Mouse (Mus musculus): Measurements from ENCODE around the gene Sla2. TPM values are rescaled to one million over a fixed set of nuclear protein-coding genes. Genes with fewer than 3 reads are reported as not detected.
"Not testable (repeated sequence)": the region's sequence is repeated elsewhere in the genome, so short reads cannot be mapped to it uniquely, and the experiment has no call there.

Sla2 gene
- polyA plus RNA-seq (2014; fragmentation: Nextera tagmentation; extraction: Ambion mirVana), result 0.44 and 0.74 TPM in 2 replicates

- H3K27ac ChIP-seq (ENCODE audit: low read depth, low read length), result no peak within 1 kb of the TSS
- H3K4me3 ChIP-seq (ENCODE audit: low read depth, low read length), result no peak within 1 kb of the TSS
- no peak within 1 kb of the TSS for H3K9ac ChIP-seq (ENCODE audit: low read length)
- DNase-seq (ENCODE audit: low spot score) (no peak), ATAC-seq (ENCODE audit: insufficient read depth, low FRiP score, low TSS enrichment) (no peak)
- H3K27me3 ChIP-seq (ENCODE audit: control insufficient read depth, insufficient read depth, low read length), result no peaks in the 10 kb centered on the region
- H3K36me3 ChIP-seq (ENCODE audit: control insufficient read depth, insufficient read depth, low read length), result no peaks in the 10 kb centered on the region
- H3K9me3 ChIP-seq (ENCODE audit: control insufficient read depth, low read length), result no peaks in the 10 kb centered on the region
- 67% methylated on average over 6 of the region's 6 CpGs for WGBS
- no peak within 1 kb of the TSS for H3K4me2 ChIP-seq (ENCODE audit: low read depth)
- H3K4me1 ChIP-seq (ENCODE audit: control insufficient read depth, insufficient read depth, low read length), result no peaks in the 10 kb centered on the region; the same call in 1 of the 2 replicates
Observed at GRCm38 (mm10) chr2:156887017-156887416, at the start of gene Sla2. Sla2 (minus strand) TSS chr2:156887192.

GRCm38 (mm10) chr2:156935005-156935404, 48.0 kb upstream of the Sla2 start:
- ATAC-seq (ENCODE audit: insufficient read depth, low FRiP score, low TSS enrichment) (no peak), DNase-seq (ENCODE audit: low spot score) (no peak)
- no peaks in the 10 kb centered on the region for H3K9me3 ChIP-seq (ENCODE audit: control insufficient read depth, low read length)
- H3K4me1 ChIP-seq (ENCODE audit: control insufficient read depth, insufficient read depth, low read length), result no peaks in the 10 kb centered on the region
- WGBS, result 89% methylated on average over 6 of the region's 6 CpGs
- H3K4me3 ChIP-seq (ENCODE audit: low read depth, low read length), result no peak overlapping the region
- no peak overlapping the region for H3K9ac ChIP-seq (ENCODE audit: low read length)
- H3K36me3 ChIP-seq (ENCODE audit: control insufficient read depth, insufficient read depth, low read length), result no peaks in the 10 kb centered on the region; the same call in 1 of the 2 replicates
- H3K27me3 ChIP-seq (ENCODE audit: control insufficient read depth, insufficient read depth, low read length), result no peaks in the 10 kb centered on the region
- H3K4me2 ChIP-seq (ENCODE audit: low read depth), result no peak overlapping the region
- no peak overlapping the region for H3K27ac ChIP-seq (ENCODE audit: low read depth, low read length)

GRCm38 (mm10) chr2:156933426-156933825, 46.4 kb upstream of the Sla2 start:
- Histone ChIP-seq H3K27ac (ENCODE audit: low read depth, low read length) (no peak overlapping the region), H3K4me2 (ENCODE audit: low read depth) (no peak overlapping the region), H3K36me3 (ENCODE audit: control insufficient read depth, insufficient read depth, low read length) (no peaks in the 10 kb centered on the region; the same call in 1 of the 2 replicates), H3K27me3 (ENCODE audit: control insufficient read depth, insufficient read depth, low read length) (no peaks in the 10 kb centered on the region), H3K4me1 (ENCODE audit: control insufficient read depth, insufficient read depth, low read length) (no peaks in the 10 kb centered on the region), H3K9me3 (ENCODE audit: control insufficient read depth, low read length) (no peaks in the 10 kb centered on the region), H3K4me3 (ENCODE audit: low read depth, low read length) (no peak overlapping the region), H3K9ac (ENCODE audit: low read length) (no peak overlapping the region)
- 93% methylated on average over 1 of the region's 1 CpGs for WGBS
- ATAC-seq (ENCODE audit: insufficient read depth, low FRiP score, low TSS enrichment) (no peak), DNase-seq (ENCODE audit: low spot score) (no peak)

- Histone ChIP-seq H3K36me3 (ENCODE audit: control insufficient read depth, insufficient read depth, low read length) (no peaks in the 10 kb centered on the region), H3K4me3 (ENCODE audit: low read depth, low read length) (no peak overlapping the region), H3K27me3 (ENCODE audit: control insufficient read depth, insufficient read depth, low read length) (no peaks in the 10 kb centered on the region), H3K4me1 (ENCODE audit: control insufficient read depth, insufficient read depth, low read length) (no peaks in the 10 kb centered on the region), H3K27ac (ENCODE audit: low read depth, low read length) (no peak overlapping the region), H3K9me3 (ENCODE audit: control insufficient read depth, low read length) (no peaks in the 10 kb centered on the region), H3K4me2 (ENCODE audit: low read depth) (no peak overlapping the region), H3K9ac (ENCODE audit: low read length) (no peak overlapping the region)
- DNase-seq (ENCODE audit: low spot score) (no peak), ATAC-seq (ENCODE audit: insufficient read depth, low FRiP score, low TSS enrichment) (no peak)
- WGBS, result 96% methylated on average over 2 of the region's 2 CpGs
Observed at GRCm38 (mm10) chr2:156931421-156931820, 44.4 kb upstream of the Sla2 start.

DNA sequence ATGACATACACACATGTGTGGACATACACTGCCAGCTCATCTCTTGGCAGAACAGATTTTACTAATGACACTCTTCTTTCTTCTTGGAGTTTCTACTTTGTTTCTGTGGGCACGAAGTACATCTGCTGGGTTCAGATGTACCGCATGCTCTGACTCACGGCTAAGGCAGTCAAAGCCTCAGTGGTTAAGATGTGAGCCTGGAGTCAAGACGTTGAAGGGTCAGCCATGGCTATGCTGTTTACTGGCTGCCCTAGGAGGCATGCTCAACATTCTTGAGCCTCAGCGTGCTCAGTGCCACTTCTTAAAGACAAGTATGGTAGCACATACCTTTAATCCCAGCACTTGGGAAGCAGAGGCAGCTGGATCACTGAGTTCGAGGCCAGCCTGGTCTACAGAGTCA, 43.6 kb upstream of the Sla2 start:
- H3K9ac ChIP-seq (ENCODE audit: low read length), result no peak overlapping the region
- ATAC-seq (ENCODE audit: insufficient read depth, low FRiP score, low TSS enrichment), result no peak
- H3K27ac ChIP-seq (ENCODE audit: low read depth, low read length), result no peak overlapping the region
- H3K4me3 ChIP-seq (ENCODE audit: low read depth, low read length), result no peak overlapping the region
- no peaks in the 10 kb centered on the region for H3K36me3 ChIP-seq (ENCODE audit: control insufficient read depth, insufficient read depth, low read length)
- H3K9me3 ChIP-seq (ENCODE audit: control insufficient read depth, low read length), result no peaks in the 10 kb centered on the region
- 94% methylated on average over 6 of the region's 6 CpGs for WGBS
- no peaks in the 10 kb centered on the region for H3K27me3 ChIP-seq (ENCODE audit: control insufficient read depth, insufficient read depth, low read length)
- no peak overlapping the region for H3K4me2 ChIP-seq (ENCODE audit: low read depth)
- no peaks in the 10 kb centered on the region for H3K4me1 ChIP-seq (ENCODE audit: control insufficient read depth, insufficient read depth, low read length)
- DNase-seq (ENCODE audit: low spot score), result no peak

- no peak overlapping the region for H3K9ac ChIP-seq (ENCODE audit: low read length)
- no peak for DNase-seq (ENCODE audit: low spot score)
- ATAC-seq (ENCODE audit: insufficient read depth, low FRiP score, low TSS enrichment), result no peak
- H3K9me3 ChIP-seq (ENCODE audit: control insufficient read depth, low read length), result no peaks in the 10 kb centered on the region
- 71% methylated on average over 11 of the region's 11 CpGs for WGBS
- H3K4me1 ChIP-seq (ENCODE audit: control insufficient read depth, insufficient read depth, low read length), result no peaks in the 10 kb centered on the region
- H3K27ac ChIP-seq (ENCODE audit: low read depth, low read length), result no peak overlapping the region
- H3K36me3 ChIP-seq (ENCODE audit: control insufficient read depth, insufficient read depth, low read length), result no peaks in the 10 kb centered on the region
- no peak overlapping the region for H3K4me2 ChIP-seq (ENCODE audit: low read depth)
- no peaks in the 10 kb centered on the region for H3K27me3 ChIP-seq (ENCODE audit: control insufficient read depth, insufficient read depth, low read length)
- H3K4me3 ChIP-seq (ENCODE audit: low read depth, low read length), result no peak overlapping the region
Observed at GRCm38 (mm10) chr2:156929519-156930120, 42.6 kb upstream of the Sla2 start.

DNA sequence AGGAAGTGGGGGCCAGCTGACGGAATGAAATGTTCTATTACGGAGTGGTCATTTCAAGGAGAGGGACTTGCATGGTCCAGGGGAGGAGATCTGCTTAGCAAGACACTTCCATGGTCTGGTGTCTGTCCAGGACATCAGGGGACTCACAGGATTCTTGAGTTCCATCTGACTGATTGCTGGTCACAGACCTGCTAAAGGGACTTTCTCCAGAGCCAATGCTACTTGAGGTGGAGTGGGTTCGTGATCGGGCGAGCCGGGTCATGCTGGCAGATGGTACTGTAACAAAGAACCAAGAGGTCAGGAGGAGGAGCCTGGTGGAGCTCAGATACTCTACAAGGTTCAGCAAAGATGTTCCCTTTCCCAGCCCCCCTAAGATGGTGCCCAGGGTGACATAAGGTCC, 41.6 kb upstream of the Sla2 start:
- Histone ChIP-seq H3K4me3 (ENCODE audit: low read depth, low read length) (no peak overlapping the region), H3K27ac (ENCODE audit: low read depth, low read length) (no peak overlapping the region), H3K4me1 (ENCODE audit: control insufficient read depth, insufficient read depth, low read length) (no peaks in the 10 kb centered on the region), H3K36me3 (ENCODE audit: control insufficient read depth, insufficient read depth, low read length) (no peaks in the 10 kb centered on the region), H3K9me3 (ENCODE audit: control insufficient read depth, low read length) (no peaks in the 10 kb centered on the region), H3K4me2 (ENCODE audit: low read depth) (no peak overlapping the region), H3K27me3 (ENCODE audit: control insufficient read depth, insufficient read depth, low read length) (no peaks in the 10 kb centered on the region), H3K9ac (ENCODE audit: low read length) (no peak overlapping the region)
- ATAC-seq (ENCODE audit: insufficient read depth, low FRiP score, low TSS enrichment) (no peak), DNase-seq (ENCODE audit: low spot score) (no peak)
- WGBS, result 92% methylated on average over 6 of the region's 6 CpGs

- no peaks in the 10 kb centered on the region for H3K4me1 ChIP-seq (ENCODE audit: control insufficient read depth, insufficient read depth, low read length)
- no peaks in the 10 kb centered on the region for H3K36me3 ChIP-seq (ENCODE audit: control insufficient read depth, insufficient read depth, low read length)
- H3K9ac ChIP-seq (ENCODE audit: low read length), result no peak overlapping the region
- ATAC-seq (ENCODE audit: insufficient read depth, low FRiP score, low TSS enrichment), result no peak
- WGBS, result 88% methylated on average over 6 of the region's 6 CpGs
- H3K4me3 ChIP-seq (ENCODE audit: low read depth, low read length), result no peak overlapping the region
- no peak for DNase-seq (ENCODE audit: low spot score)
- H3K27me3 ChIP-seq (ENCODE audit: control insufficient read depth, insufficient read depth, low read length), result no peaks in the 10 kb centered on the region
- no peaks in the 10 kb centered on the region for H3K9me3 ChIP-seq (ENCODE audit: control insufficient read depth, low read length)
- H3K27ac ChIP-seq (ENCODE audit: low read depth, low read length), result no peak overlapping the region
- H3K4me2 ChIP-seq (ENCODE audit: low read depth), result no peak overlapping the region
Observed at GRCm38 (mm10) chr2:156927663-156928062, 40.7 kb upstream of the Sla2 start.

GRCm38 (mm10) chr2:156925611-156926010, 38.6 kb upstream of the Sla2 start:
- not testable (repeated sequence) for H3K9me3 ChIP-seq (ENCODE audit: control insufficient read depth, low read length); H3K4me2 ChIP-seq (ENCODE audit: low read depth); H3K27ac ChIP-seq (ENCODE audit: low read depth, low read length); H3K4me1 ChIP-seq (ENCODE audit: control insufficient read depth, insufficient read depth, low read length); H3K9ac ChIP-seq (ENCODE audit: low read length); H3K27me3 ChIP-seq (ENCODE audit: control insufficient read depth, insufficient read depth, low read length); H3K4me3 ChIP-seq (ENCODE audit: low read depth, low read length); ATAC-seq (ENCODE audit: insufficient read depth, low FRiP score, low TSS enrichment); DNase-seq (ENCODE audit: low spot score); H3K36me3 ChIP-seq (ENCODE audit: control insufficient read depth, insufficient read depth, low read length)
- WGBS, result 86% methylated on average over 3 of the region's 3 CpGs
